Mouse (Mus musculus) liver, embryonic 13.5 days (tissue): ENCODE data around the gene Ogn. TPM values are rescaled to one million over a fixed set of nuclear protein-coding genes. Genes with fewer than 3 reads are reported as not detected.

Source experiments
- ATAC-seq: fragments of 200-750 bp; cut with Nextera tagmentation; 2 replicates; pipeline ENCODE4 v1.8.0; 2017; ENCODE audit warnings: low read depth, mild to moderate bottlenecking, moderate number of reproducible peaks, moderate library complexity
- DNase-seq: peaks from one replicate; pipeline ENCODE4 v3.0.0; 2022
- H3K27ac ChIP-seq: fragments of 300-500 bp; sonication (generic); 2 replicates; pipeline ENCODE4 v1.5.1; 2015; ENCODE audit warnings: moderate library complexity, mild to moderate bottlenecking, inconsistent platforms
- H3K27me3 ChIP-seq: fragments of 300-500 bp; sonication (generic); 2 replicates; pipeline ENCODE4 v1.6.1; 2015; ENCODE audit warnings: mild to moderate bottlenecking, inconsistent platforms
- H3K36me3 ChIP-seq: fragments of 300-500 bp; sonication (generic); 2 replicates; pipeline ENCODE4 v1.6.1; 2015; ENCODE audit warnings: mild to moderate bottlenecking, inconsistent platforms
- H3K4me1 ChIP-seq: fragments of 300-500 bp; sonication (generic); replicated peaks from 2 replicates; pipeline ENCODE4 v1.6.1; 2015; ENCODE audit warnings: inconsistent platforms
- H3K4me2 ChIP-seq: fragments of 300-500 bp; sonication (generic); 2 replicates; pipeline ENCODE4 v1.6.1; 2015; ENCODE audit warnings: inconsistent platforms, mild to moderate bottlenecking, moderate library complexity
- H3K4me3 ChIP-seq: fragments of 300-500 bp; sonication (generic); replicated peaks from 2 replicates; pipeline ENCODE4 v1.5.1; 2015; ENCODE audit warnings: mild to moderate bottlenecking, inconsistent platforms
- H3K9ac ChIP-seq: fragments of 300-500 bp; sonication (generic); 2 replicates; pipeline ENCODE4 v1.6.1; 2015; ENCODE audit warnings: mild to moderate bottlenecking, inconsistent platforms
- H3K9me3 ChIP-seq: fragments of 300-500 bp; sonication (generic); replicated peaks from 2 replicates; pipeline ENCODE4 v1.6.1; 2016; ENCODE audit warnings: inconsistent platforms
- WGBS: fragments of 180-500 bp; shearing (Covaris S2); methylation state at CpG from one replicate; pipeline ENCODE4 v1.1.7; 2015; ENCODE audit not compliant: insufficient replicate concordance; 5-methylcytosine and 5-hydroxymethylcytosine counted together
- polyA plus RNA-seq: library from polyadenylated mRNA; unstranded; fragments of >200 nt; fragmentation: Nextera tagmentation; extraction: Ambion mirVana; gene quantifications from 2 replicates; pipeline ENCODE4 v1.2.1, GENCODE M21; 2015

Ogn gene
- polyA plus RNA-seq, 1 experiment from 2014 or later = 2.8 TPM

DNA sequence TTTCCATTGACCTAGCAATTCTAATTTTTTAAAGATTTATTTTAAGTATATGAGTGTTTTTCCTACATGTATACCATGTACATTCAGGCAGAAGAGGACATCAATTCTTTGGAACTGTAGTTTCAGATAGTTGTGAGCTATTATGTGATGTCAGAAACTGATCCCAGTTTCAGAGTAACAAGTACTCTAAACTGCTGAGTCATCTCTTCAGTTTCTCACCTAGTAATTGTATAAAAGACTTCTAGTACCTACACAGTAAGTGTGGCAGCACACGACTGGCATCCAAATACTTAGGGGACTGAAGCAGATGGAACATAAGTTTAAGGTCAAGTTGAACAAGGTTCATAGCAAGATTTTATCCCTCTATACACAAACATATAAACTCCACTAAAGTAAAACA lies 38.2 kb downstream of the Ogn start:
- DNase-seq = no peak
- 59% methylated on average over 1 of the region's 1 CpGs for WGBS
- Histone ChIP-seq H3K4me1 (peaks cover 15% of the 10 kb centered on the region), H3K27ac (no peak overlapping the region; the same call in 1 of the 2 replicates), H3K4me3 (no peak overlapping the region), H3K27me3 (no peaks in the 10 kb centered on the region), H3K9me3 (no peaks in the 10 kb centered on the region), H3K36me3 (peaks cover 41% of the 10 kb centered on the region), H3K4me2 (no peak overlapping the region), H3K9ac (no peak overlapping the region)
- ATAC-seq = no peak

DNA sequence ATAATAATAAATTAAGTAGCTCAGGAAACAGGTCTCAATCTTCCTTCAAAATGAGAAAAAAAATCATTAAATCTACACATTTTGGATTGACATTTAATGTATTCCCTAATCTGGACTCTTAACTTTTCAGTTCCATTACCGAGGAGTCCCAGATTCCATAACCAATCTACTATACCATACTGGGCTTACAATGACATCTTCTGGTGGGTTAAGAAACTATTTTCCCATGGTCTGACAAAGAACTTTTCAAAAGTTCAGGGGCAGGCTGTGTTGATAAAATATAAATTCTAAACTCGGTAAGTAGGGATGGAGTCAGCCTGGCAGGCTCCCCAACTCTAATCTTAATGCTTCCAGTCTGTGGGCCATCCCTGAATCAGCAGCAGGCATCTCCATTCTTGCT lies 43.3 kb downstream of the Ogn start:
- Histone ChIP-seq H3K27me3 (no peaks in the 10 kb centered on the region), H3K4me2 (peak overlapping the region; percentile 80), H3K4me3 (peak overlapping the region; percentile 92), H3K36me3 (peaks cover 19% of the 10 kb centered on the region), H3K4me1 (peaks cover 28% of the 10 kb centered on the region), H3K9ac (peak overlapping the region; percentile 89), H3K9me3 (no peaks in the 10 kb centered on the region), H3K27ac (no peak overlapping the region)
- no peak for DNase-seq
- ATAC-seq = no peak
- WGBS = 42% methylated on average over 2 of the region's 2 CpGs

GRCm38 (mm10) chr13:49651781-49652351 lies 44.0 kb downstream of the Ogn start:
- peaks cover 15% of the 10 kb centered on the region for H3K36me3 ChIP-seq
- H3K4me3 ChIP-seq = peak overlapping the region; percentile 92
- peak overlapping the region; percentile 80 for H3K27ac ChIP-seq
- H3K27me3 ChIP-seq = no peaks in the 10 kb centered on the region
- no peak for DNase-seq
- H3K4me2 ChIP-seq = peak overlapping the region; percentile 80
- H3K9ac ChIP-seq = peak overlapping the region; percentile 89
- under 1% methylated on average over 4 of the region's 4 CpGs for WGBS
- ATAC-seq = no peak
- no peaks in the 10 kb centered on the region for H3K9me3 ChIP-seq
- peaks cover 28% of the 10 kb centered on the region for H3K4me1 ChIP-seq

DNA sequence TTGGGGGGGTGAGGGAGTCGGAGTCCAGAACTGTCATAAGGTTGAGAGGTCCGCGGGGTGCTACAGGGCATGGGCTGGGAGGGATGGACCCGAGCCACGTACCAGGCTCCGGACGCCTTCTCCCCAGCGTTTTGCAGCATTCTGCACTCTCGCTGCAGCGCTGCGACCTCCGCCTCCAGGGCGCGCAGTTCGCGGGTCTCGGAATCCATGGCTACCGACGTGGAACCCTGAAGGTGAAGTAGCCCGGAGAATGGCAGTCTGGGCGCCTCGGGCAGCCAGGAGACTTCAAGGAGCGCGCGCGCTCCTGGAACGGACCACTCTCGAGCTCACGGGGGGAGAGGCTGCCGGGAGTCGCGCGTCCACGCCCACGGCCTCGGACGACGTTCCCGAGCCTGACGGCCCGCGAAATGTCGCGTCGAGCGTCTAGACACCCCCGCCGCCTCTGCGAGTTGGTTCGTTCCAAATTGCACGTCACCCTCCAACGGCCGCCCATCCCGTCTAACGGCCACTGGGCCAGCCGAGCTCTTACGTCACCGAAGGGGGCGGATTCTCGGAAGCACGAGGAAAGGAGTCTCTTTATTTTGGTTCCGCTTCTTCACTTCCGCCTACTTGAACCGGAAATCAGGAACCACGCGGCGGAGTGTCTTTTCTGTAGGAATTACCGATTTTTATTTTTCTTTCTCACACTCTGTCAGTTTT lies 44.8 kb downstream of the Ogn start, which contains the start of the genes Cenpp and Nol8:
TSS of gene Cenpp (minus strand) at position 305 of the 699 bp plus-strand sequence.
TSS of gene Nol8 (plus strand) at position 598 of the 699 bp plus-strand sequence.
- DNase-seq = peak; percentile 99
- H3K9ac ChIP-seq = peak within 1 kb of the TSS; percentile 89
- H3K27ac ChIP-seq = peak within 1 kb of the TSS; percentile 80
- H3K4me1 ChIP-seq = peaks cover 28% of the 10 kb centered on the region
- peak within 1 kb of the TSS; percentile 92 for H3K4me3 ChIP-seq
- ATAC-seq = peak; percentile 96
- no peaks in the 10 kb centered on the region for H3K9me3 ChIP-seq
- peak within 1 kb of the TSS; percentile 82 for H3K4me2 ChIP-seq
- H3K27me3 ChIP-seq = no peaks in the 10 kb centered on the region
- peaks cover 15% of the 10 kb centered on the region for H3K36me3 ChIP-seq
- under 1% methylated on average over 68 of the region's 68 CpGs for WGBS

- H3K9me3 ChIP-seq = no peaks in the 10 kb centered on the region
- DNase-seq = no peak
- no peaks in the 10 kb centered on the region for H3K27me3 ChIP-seq
- WGBS = 0% methylated on average over 16 of the region's 16 CpGs
- peak overlapping the region; percentile 73 for H3K9ac ChIP-seq
- H3K4me3 ChIP-seq = peak overlapping the region; percentile 92
- ATAC-seq = peak; percentile 53
- H3K4me2 ChIP-seq = peak overlapping the region; percentile 82
- H3K36me3 ChIP-seq = peaks cover 12% of the 10 kb centered on the region
- H3K4me1 ChIP-seq = peaks cover 28% of the 10 kb centered on the region
- H3K27ac ChIP-seq = peak overlapping the region; percentile 47
Observed at GRCm38 (mm10) chr13:49653180-49653541, 45.3 kb downstream of the Ogn start.

Other genes starting within 250 kb of the Ogn start
- 10.1 and 11.7 TPM in 2 replicates for gene Ippk, start 186.8 kb upstream of the Ogn start, polyA plus RNA-seq
- gene Tes3-ps, start 114.7 kb upstream of the Ogn start, polyA plus RNA-seq = 1.0 TPM in 2 replicates
- 0.18 and 0.23 TPM in 2 replicates for gene Ecm2, start 103.2 kb upstream of the Ogn start, polyA plus RNA-seq
- gene Aspn, start 63.6 kb upstream of the Ogn start, polyA plus RNA-seq = 0.48 and 0.89 TPM in 2 replicates
- 0.48 and 0.53 TPM in 2 replicates for gene Omd, start 25.6 kb upstream of the Ogn start, polyA plus RNA-seq
- 33.8 and 39.7 TPM in 2 replicates for gene Cenpp, start 44.7 kb downstream of the Ogn start, polyA plus RNA-seq
- 13.9 and 15.5 TPM in 2 replicates for gene Nol8, start 45.0 kb downstream of the Ogn start, polyA plus RNA-seq
- 57.3 and 73.9 TPM in 2 replicates for gene Iars, start 74.1 kb downstream of the Ogn start, polyA plus RNA-seq
- not detected in 2 replicates for gene Gm30302, start 191.0 kb downstream of the Ogn start, polyA plus RNA-seq